Mouse (Mus musculus): Measurements from ENCODE around the gene Nt5dc3.
A peak's percentile ranks its signal among the peaks of the same experiment; 100 is the strongest.

Gene Nt5dc3

DNA sequence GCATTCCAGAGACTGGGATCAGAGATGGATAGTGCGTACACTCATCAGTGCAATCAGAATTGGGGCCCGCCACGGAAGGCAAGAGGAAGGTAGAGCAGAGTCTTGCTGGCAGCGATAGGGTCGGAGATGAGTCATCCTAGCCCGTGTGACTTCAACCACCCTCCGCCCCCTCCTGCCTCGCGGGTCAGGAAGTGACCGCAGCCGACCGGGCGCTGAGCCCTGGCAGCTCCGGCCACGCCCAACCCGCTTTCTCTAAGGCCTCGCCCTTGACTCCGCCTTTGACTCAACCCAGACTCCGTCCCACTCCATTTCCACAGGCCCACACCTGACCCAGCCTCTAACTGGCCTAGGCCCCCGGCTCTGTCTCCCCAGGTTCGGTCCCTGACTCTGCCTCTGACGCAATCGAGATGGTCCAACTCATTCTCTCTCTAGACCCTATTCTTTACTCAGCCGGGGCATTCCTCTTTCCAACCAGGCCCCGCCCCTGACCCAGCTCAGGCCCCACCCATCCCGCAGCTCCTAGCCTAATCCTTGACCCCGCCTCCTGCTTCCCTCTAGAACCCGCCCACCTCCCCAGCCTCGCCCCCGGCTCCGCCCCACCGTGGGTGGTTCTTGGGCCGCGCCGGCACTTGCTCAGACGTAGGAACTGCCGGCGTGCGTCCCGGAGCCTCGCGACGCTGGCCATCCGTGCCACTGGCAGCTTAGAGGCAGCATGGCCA is at the start of gene Nt5dc3:
Gene Nt5dc3 (plus strand): TSS at position 608 of the 719 bp plus-strand sequence.
- ATAC-seq (ENCODE audit: insufficient number of reproducible peaks, low FRiP score, low TSS enrichment) = peak; percentile 89

DNA sequence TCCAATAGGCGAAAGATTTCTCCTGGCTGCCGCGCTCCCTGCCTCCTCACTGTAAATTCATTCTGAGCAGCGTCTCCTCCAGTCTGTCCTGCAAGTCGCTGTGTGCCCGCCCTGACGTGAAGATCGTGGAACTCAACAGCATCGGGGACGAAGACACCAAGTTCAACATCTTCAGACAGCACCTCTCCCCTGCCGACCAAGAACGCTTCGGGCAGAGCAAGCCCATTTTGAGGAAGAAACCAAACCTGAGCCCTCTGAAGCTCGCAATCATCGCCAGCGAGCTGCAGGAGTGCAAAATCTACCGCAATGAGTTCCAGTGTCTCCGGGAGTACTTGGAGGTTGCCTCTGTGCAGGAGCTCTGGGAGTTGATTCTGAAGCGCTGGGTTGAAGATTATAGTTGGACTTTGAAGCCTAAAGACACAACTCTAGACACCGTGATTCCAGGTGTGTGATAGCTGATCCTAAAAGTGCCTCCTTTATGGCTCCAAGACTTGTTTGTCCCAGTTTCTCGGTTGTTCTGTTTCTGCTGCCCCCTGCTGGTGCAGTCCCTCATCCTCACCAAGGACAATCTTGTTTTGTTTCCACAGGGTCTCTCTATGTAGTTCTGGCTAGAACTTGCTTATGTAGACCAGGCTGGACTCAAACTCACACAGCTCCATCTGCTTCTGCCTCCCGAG is 47.8 kb upstream of the Nt5dc3 start:
- peak; percentile 73 for ATAC-seq (ENCODE audit: insufficient number of reproducible peaks, low FRiP score, low TSS enrichment)

DNA sequence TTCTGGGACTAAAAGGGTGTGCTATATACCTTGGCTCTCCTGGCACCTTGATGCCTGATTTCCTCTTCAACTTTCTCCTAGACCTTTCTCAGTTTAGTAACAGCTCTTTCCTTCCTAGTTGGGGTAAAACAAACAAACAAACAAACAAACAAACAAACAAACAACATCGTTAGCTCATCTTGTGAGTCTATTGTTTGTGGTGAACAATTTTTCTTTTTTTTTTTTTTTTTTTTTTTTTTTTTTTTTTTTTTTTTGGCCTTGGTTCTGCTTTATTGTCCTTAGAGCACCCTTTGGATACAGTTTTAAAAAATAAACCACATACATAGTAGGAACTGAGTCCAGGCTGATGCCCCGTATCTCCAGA is 47.3 kb upstream of the Nt5dc3 start:
- ATAC-seq (ENCODE audit: insufficient number of reproducible peaks, low FRiP score, low TSS enrichment) = no peak

DNA sequence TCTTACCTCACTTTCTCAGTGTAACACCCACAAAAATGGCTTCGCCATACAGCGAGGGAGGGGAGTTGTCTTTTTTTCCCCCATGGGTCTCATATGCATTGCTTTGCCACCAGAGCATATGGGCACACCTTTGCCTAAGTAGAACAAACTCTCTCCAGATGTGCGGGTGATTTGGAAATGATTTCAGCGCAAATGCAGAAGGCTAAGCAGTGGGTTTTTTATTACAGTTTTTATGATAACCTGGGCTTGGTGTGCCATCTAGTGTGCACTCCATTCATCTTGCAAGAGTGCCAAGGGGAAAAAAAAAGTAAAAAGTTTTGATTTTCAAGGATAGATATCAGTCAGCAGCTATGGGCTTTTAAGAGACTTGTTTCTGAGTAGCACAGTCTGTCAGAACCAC is 43.8 kb upstream of the Nt5dc3 start:
- ATAC-seq (ENCODE audit: insufficient number of reproducible peaks, low FRiP score, low TSS enrichment) = no peak

DNA sequence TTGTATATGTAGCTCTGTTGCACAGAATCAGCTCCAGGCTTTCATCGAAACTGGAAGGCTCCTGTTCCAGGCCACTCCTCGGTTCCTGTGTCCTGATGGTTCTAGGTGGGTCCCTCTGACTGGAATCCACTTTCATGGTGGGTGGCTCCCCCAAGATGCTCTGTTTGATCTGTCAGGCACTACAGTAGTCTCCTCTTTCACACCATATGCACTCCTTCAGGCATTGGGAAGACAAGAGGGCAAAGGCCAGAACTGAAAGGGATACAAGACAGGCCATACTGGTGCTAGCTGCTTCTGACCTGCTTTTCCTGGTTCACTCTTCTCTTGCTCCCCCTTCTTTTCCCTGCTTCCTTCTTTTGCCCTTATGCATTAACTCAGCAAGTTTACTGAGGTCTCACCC is 35.9 kb upstream of the Nt5dc3 start:
- no peak for ATAC-seq (ENCODE audit: insufficient number of reproducible peaks, low FRiP score, low TSS enrichment)

DNA sequence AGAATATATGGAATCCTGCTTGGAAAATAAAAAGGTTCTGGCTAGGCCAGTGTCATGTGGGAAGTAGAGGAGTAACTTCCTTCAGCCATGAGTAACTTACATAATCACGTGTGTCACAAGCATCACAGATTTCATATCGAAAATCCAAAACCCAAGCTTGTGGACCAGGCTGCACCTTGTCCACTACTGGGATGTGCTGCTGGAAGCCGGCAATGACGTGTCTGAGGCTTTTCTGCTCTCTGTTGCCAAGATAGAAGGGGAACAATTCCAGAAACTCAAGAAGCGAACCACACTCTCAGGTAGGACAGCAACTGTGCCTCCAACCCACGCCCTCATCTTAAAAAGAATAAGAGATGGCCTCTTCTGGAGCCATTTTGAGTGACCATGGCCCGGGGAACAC is 34.5 kb upstream of the Nt5dc3 start:
- ATAC-seq (ENCODE audit: insufficient number of reproducible peaks, low FRiP score, low TSS enrichment) = no peak

- no peak for ATAC-seq (ENCODE audit: insufficient number of reproducible peaks, low FRiP score, low TSS enrichment)
Measured at GRCm38 (mm10) chr10:86755816-86756502, 22.8 kb upstream of the Nt5dc3 start.

DNA sequence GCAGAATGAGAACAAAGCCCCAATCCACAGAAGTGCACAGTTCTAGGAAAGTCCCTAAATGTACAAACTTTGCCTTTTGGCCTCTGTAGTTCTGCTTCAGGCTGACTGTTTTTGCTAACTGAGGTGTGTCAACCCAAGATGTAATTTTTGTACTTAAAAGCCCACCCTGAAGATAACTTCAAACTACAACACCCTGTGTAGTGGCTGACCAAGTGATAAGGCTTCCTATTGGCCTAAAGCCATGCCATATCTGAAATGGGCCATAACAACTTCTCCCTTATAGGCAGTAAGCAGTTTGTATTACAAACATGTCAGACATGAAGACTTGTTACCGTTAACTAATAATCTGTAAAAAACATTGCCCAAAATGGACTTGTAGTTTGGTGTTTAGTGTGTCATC is 21.1 kb upstream of the Nt5dc3 start:
- no peak for ATAC-seq (ENCODE audit: insufficient number of reproducible peaks, low FRiP score, low TSS enrichment)

GRCm38 (mm10) chr10:86758211-86758610 is 20.6 kb upstream of the Nt5dc3 start:
- no peak for ATAC-seq (ENCODE audit: insufficient number of reproducible peaks, low FRiP score, low TSS enrichment)

DNA sequence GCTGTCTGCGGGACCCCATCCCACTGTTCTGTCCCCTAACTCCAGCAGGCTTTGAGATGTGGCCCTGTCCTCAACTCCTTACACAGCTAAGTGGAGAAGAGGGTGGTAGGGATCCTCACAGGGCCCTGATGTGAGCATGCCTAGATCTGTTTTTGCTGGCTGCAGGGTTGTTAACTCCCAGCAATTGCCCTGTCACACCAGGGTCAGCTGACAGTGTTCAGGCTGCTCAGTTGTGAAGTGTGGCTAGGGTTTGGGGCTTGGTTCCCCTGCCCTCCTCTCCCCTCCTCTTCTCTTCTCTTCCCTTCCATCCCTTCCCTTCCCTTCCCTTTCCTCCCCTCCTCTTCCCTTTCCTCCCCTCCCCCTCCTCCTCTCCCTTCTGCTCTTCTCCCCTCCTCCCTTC is 17.6 kb upstream of the Nt5dc3 start:
- ATAC-seq (ENCODE audit: insufficient number of reproducible peaks, low FRiP score, low TSS enrichment) = no peak

- ATAC-seq (ENCODE audit: insufficient number of reproducible peaks, low FRiP score, low TSS enrichment) = no peak
Measured at GRCm38 (mm10) chr10:86761722-86762383, 17.0 kb upstream of the Nt5dc3 start.

DNA sequence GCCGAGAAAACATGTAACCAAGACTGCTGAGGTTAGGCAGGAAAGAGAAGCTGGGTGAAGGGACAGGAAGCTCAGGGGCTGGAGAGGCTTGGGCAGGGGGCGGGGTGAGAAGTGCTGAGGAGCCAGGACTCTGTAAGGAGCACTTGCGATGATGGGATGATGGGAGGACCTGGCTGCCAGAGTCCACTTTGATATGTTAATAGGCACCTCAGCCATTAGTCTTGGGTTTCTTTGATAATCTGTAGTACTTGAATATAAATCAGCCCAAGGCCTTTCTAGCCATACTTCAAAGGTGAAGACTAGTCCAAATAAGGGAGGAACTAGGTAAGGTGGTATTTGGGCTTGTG is 16.4 kb upstream of the Nt5dc3 start:
- ATAC-seq (ENCODE audit: insufficient number of reproducible peaks, low FRiP score, low TSS enrichment) = no peak

GRCm38 (mm10) chr10:86763672-86764071 is 15.1 kb upstream of the Nt5dc3 start, which contains the start of gene Gm49358:
TSS of gene Gm49358 (plus strand) at chr10:86763972.
- ATAC-seq (ENCODE audit: insufficient number of reproducible peaks, low FRiP score, low TSS enrichment) = no peak

DNA sequence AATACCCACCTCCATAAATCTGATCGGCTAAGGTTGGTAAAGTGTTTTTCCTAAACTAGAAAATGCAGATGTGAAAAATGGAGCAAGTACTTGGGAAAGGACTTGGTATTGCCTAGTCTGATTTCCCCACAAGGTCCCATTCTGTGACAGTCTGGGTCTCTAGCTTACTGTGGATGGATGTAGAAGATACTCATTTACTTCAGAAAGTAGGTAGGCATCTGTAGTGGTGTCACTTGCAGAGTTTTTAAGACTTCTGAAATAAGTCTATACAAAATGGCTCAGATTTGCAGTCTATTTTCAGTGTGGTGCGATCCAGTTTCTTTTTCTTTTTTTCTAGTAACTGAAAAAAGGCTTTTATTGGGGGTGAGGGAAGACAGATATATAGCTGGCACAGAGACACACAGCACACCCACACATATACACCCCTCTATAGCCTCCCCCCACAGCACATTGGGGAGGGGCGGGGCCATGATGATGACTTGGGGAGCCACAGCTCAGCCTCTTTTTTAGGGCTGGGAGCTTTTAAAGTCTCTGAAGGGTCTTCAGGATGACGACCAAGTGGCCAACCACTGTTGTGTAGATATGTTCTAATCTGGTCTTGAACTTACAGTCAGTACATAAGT is 13.3 kb upstream of the Nt5dc3 start:
- ATAC-seq (ENCODE audit: insufficient number of reproducible peaks, low FRiP score, low TSS enrichment) = no peak

- ATAC-seq (ENCODE audit: insufficient number of reproducible peaks, low FRiP score, low TSS enrichment) = no peak
Measured at GRCm38 (mm10) chr10:86769216-86769615, 9.6 kb upstream of the Nt5dc3 start.

- ATAC-seq (ENCODE audit: insufficient number of reproducible peaks, low FRiP score, low TSS enrichment) = no peak
Measured at GRCm38 (mm10) chr10:86769797-86770196, 9.0 kb upstream of the Nt5dc3 start.

DNA sequence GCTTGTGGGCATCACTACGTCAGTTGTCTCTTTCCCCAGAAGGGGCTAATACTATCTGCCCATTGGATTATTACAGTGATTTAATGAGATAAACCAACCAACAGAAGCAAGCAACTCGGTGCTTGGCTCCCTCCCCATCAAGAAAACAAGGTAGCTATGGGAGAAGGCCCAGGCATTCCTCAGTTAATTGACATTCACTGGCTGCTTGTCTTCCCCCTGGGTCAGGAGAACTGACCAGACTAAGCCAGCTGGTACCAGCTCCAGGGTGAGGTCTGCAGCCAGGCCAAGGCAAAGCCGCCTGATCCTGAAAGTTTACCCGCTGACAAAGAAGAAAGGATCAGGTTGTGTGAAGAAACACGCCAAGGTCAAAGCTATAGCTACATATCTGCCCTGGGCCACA is 7.1 kb upstream of the Nt5dc3 start:
- ATAC-seq (ENCODE audit: insufficient number of reproducible peaks, low FRiP score, low TSS enrichment) = no peak

DNA sequence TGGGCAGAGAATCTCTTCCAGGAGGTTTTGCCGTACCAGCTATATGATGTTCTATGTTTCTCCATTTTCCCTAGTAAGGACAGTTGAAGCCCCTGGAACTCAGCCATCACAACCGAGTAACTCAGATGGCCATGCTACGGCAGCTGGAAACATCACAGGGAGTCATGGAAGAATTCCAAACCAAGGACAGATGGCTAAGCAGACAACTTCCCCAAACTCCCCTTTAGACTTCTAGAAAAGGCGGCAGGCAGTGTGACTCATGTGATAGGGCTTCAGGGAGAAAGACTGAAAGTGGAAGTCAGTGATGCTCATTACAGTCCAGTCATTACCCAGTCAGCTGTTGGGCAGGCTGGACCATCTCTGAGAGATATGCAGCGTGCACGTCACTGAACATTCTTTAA is 6.6 kb upstream of the Nt5dc3 start:
- no peak for ATAC-seq (ENCODE audit: insufficient number of reproducible peaks, low FRiP score, low TSS enrichment)

DNA sequence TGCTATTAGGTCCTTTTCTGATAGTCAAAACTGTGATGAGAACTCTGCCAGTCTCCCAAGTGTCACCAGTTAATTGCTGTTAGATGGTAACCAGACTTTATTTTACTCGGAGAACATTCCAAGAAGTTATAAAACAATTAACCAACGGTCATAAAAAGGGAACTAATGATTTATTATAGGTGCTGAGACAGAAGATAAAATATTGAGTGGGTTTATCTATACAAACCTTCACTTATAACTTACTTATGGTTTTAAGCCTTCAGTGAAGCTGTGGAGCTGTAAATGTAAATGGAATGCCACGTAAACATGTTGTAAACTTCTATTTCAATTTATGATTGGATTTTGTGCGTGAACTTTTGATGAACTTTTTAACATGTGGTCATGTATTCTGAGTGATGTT is 5.4 kb upstream of the Nt5dc3 start:
- ATAC-seq (ENCODE audit: insufficient number of reproducible peaks, low FRiP score, low TSS enrichment) = no peak

GRCm38 (mm10) chr10:86776281-86776680 is 2.5 kb upstream of the Nt5dc3 start:
- ATAC-seq (ENCODE audit: insufficient number of reproducible peaks, low FRiP score, low TSS enrichment) = no peak
